Mouse (Mus musculus) hindbrain, embryonic 16.5 days (tissue): ENCODE data around the gene Zfp282. TPM values are rescaled to one million over a fixed set of nuclear protein-coding genes. Genes with fewer than 3 reads are reported as not detected.

Experiments used
- ATAC-seq: fragments of 200-750 bp; cut with Nextera tagmentation; 2 replicates; pipeline ENCODE4 v1.8.0; 2017; ENCODE audit warnings: moderate TSS enrichment, moderate library complexity
- H3K27ac ChIP-seq: fragments of 300-500 bp; sonication (generic); 2 replicates; pipeline ENCODE4 v1.5.1; 2014; ENCODE audit warnings: low read depth, mild to moderate bottlenecking, control low read depth, low read length, moderate library complexity
- H3K27me3 ChIP-seq: fragments of 300-500 bp; sonication (generic); replicated peaks from 2 replicates; pipeline ENCODE4 v1.6.1; 2014; ENCODE audit warnings: low read length; ENCODE audit not compliant: control insufficient read depth, insufficient read depth
- H3K36me3 ChIP-seq: fragments of 300-500 bp; sonication (generic); 2 replicates; pipeline ENCODE4 v1.6.1; 2014; ENCODE audit warnings: mild to moderate bottlenecking, low read length, moderate library complexity, mixed read lengths; ENCODE audit not compliant: control insufficient read depth, insufficient read depth
- H3K4me1 ChIP-seq: fragments of 300-500 bp; sonication (generic); 2 replicates; pipeline ENCODE4 v1.6.1; 2014; ENCODE audit warnings: low read depth, low read length; ENCODE audit not compliant: control insufficient read depth, insufficient read depth
- H3K4me2 ChIP-seq: fragments of 300-500 bp; sonication (generic); 2 replicates; pipeline ENCODE4 v1.6.1; 2014; ENCODE audit warnings: mild to moderate bottlenecking, low read length, control low read depth, moderate library complexity
- H3K4me3 ChIP-seq: fragments of 300-500 bp; sonication (generic); 2 replicates; pipeline ENCODE4 v1.5.1; 2014; ENCODE audit warnings: mild to moderate bottlenecking, low read length, control low read depth, moderate library complexity
- H3K9ac ChIP-seq: fragments of 300-500 bp; sonication (generic); 2 replicates; pipeline ENCODE4 v1.6.1; 2014; ENCODE audit warnings: low read depth, mild to moderate bottlenecking, control low read depth, low read length, moderate library complexity
- H3K9me3 ChIP-seq: fragments of 300-500 bp; sonication (generic); 2 replicates; pipeline ENCODE4 v1.6.1; 2014; ENCODE audit warnings: mild to moderate bottlenecking, low read length, moderate library complexity; ENCODE audit not compliant: control insufficient read depth
- WGBS: fragments of 180-500 bp; shearing (Covaris S2); extraction: QIAGEN DNeasy Blood & Tissue Kit; methylation state at CpG from one replicate; pipeline ENCODE4 v1.1.7; 2014; 5-methylcytosine and 5-hydroxymethylcytosine counted together
- polyA plus RNA-seq: library from polyadenylated mRNA; unstranded; fragments of >200 nt; fragmentation: Nextera tagmentation; extraction: Ambion mirVana; gene quantifications from 2 replicates; pipeline ENCODE4 v1.2.1, GENCODE M21; 2015

The Zfp282 gene
- polyA plus RNA-seq, 1 experiment from 2014 or later, result 20.9 TPM

DNA sequence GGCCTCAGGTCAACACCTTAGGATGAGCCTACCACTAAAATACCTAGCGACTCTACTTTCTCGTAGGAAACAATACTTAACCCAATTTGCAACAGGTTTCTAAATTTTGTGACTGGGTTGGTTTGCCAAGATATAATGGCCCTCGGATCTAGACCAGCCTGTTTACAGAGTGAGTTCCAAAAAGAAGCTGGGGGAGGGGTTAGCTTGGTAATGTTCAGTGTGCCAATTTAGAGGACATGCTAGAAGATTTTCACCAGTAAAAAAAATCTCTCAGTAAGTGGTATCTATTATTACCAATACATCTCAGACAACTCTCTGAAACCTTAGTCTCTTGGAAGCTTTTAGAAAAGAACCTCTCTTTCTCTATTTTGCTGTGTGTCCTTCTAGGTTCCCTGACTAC is 66.7 kb downstream of the Zfp282 start:
- Histone ChIP-seq H3K27ac (no peak overlapping the region), H3K4me1 (peaks cover 6% of the 10 kb centered on the region), H3K4me3 (no peak overlapping the region; the same call in 1 of the 2 replicates), H3K9ac (no peak overlapping the region), H3K27me3 (no peaks in the 10 kb centered on the region), H3K9me3 (no peaks in the 10 kb centered on the region), H3K36me3 (no peaks in the 10 kb centered on the region), H3K4me2 (peak overlapping the region; percentile 82)
- ATAC-seq, result no peak
- WGBS, result 80% methylated on average over 3 of the region's 3 CpGs

DNA sequence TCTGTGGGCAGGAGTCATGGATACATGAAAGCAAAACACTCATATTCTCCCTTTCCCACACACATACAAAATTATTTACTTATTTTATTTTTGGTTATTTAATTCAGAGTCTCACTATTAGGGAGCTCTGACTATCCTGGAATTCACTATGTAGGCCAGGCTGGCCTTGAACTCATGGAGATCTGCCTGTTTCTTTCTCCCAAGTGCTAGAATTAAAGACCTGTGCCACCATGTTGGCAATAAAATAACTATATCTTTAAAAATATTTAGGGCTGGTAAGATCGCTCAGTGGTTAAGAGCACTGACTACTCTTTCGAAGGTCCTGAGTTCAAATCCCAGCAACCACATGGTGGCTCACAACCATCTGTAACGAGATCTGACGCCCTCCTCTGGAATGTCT is 70.4 kb downstream of the Zfp282 start:
- H3K4me2 ChIP-seq, result no peak overlapping the region
- H3K4me3 ChIP-seq, result no peak overlapping the region
- no peaks in the 10 kb centered on the region for H3K9me3 ChIP-seq
- no peaks in the 10 kb centered on the region for H3K27me3 ChIP-seq
- WGBS, result 90% methylated on average over 4 of the region's 4 CpGs
- no peak overlapping the region for H3K27ac ChIP-seq
- H3K36me3 ChIP-seq, result no peaks in the 10 kb centered on the region
- H3K9ac ChIP-seq, result no peak overlapping the region
- H3K4me1 ChIP-seq, result peaks cover 6% of the 10 kb centered on the region
- ATAC-seq, result no peak

DNA sequence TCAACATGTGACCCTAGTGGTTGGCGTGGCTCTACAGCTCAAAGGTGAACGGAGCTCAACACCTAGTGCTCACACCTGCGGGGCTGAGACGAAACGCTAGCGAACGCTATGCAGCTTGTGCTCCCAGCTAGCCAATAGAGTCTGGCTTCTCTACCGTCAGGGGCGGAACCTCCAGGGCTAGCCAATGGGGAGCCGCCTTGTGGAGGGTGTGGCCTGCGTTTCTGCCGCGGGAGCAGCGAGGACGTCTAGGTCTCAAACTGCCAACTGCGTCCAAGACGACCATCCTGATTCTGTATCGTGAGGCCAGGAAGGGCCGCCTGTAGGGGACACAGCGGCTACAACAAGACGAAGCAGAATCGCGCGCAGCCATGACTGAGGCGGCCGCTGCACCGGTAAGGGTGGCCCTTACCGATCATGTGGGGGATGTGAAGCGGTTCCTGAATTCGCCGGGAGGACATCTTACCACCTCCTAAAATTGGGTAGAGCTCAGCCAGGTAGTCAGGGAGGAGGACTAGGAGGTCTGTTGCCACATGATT is 76.3 kb downstream of the Zfp282 start, which contains the start of gene Zfp956:
TSS of gene Zfp956 (plus strand) at position 200 of the 536 bp plus-strand sequence.
- no peaks in the 10 kb centered on the region for H3K27me3 ChIP-seq
- peak; percentile 100 for ATAC-seq
- H3K4me1 ChIP-seq, result peaks cover 16% of the 10 kb centered on the region
- no peaks in the 10 kb centered on the region for H3K9me3 ChIP-seq
- H3K4me2 ChIP-seq, result peak within 1 kb of the TSS; percentile 64
- peak within 1 kb of the TSS; percentile 56 for H3K4me3 ChIP-seq
- 0% methylated on average over 31 of the region's 31 CpGs for WGBS
- H3K9ac ChIP-seq, result peak within 1 kb of the TSS; percentile 86
- H3K27ac ChIP-seq, result peak within 1 kb of the TSS; percentile 79
- H3K36me3 ChIP-seq, result peaks cover 13% of the 10 kb centered on the region; the same call in 1 of the 2 replicates

DNA sequence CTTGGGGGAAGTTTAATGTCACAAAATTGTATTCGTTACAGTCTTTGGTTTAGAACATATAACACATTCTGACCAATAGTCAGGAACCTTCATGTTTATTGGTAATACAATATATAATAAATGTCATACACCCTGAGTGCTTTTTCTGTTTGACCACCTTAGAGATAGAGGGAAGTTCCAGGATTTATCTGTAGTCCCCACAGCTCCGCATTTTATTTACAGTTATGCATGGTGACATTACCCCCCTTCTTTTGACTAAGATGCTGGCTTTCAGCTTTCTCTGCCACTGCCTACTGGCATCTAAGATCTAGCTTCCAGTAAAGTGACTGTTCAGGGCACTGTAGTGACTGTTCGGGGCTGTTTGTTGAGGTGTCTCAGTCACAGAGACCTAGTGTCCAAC is 77.4 kb downstream of the Zfp282 start:
- no peak overlapping the region for H3K9ac ChIP-seq
- peaks cover 16% of the 10 kb centered on the region for H3K4me1 ChIP-seq
- no peak for ATAC-seq
- 95% methylated on average over 3 of the region's 3 CpGs for WGBS
- H3K27me3 ChIP-seq, result no peaks in the 10 kb centered on the region
- peak overlapping the region; percentile 64 for H3K4me2 ChIP-seq
- H3K4me3 ChIP-seq, result peak overlapping the region; percentile 56
- H3K36me3 ChIP-seq, result peaks cover 14% of the 10 kb centered on the region; the same call in 1 of the 2 replicates
- no peaks in the 10 kb centered on the region for H3K9me3 ChIP-seq
- H3K27ac ChIP-seq, result no peak overlapping the region

DNA sequence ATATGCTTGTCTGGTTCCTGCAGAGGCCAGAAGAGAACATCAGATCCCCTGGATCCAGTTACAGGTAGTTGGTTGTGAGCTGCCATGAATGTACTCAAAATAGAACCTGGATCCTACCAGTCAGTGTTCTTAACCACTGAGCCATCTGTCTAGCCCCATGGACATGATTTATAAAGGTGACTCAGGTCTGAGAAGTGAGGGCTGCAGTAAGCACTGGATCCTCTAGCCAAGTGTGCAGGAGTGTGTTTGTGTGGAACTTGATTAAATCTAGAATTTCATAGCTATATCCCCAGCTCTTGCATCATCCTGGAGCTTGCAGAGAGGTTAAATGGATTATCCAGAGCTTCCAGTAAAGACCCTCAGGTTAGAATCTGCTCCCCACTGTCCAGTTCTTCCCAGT is 80.8 kb downstream of the Zfp282 start:
- Histone ChIP-seq H3K4me2 (no peak overlapping the region), H3K4me1 (peaks cover 16% of the 10 kb centered on the region), H3K9ac (no peak overlapping the region), H3K27ac (no peak overlapping the region), H3K4me3 (no peak overlapping the region), H3K9me3 (no peaks in the 10 kb centered on the region), H3K27me3 (no peaks in the 10 kb centered on the region), H3K36me3 (peaks cover 21% of the 10 kb centered on the region)
- no peak for ATAC-seq

Other genes starting within 250 kb of the Zfp282 start
- gene Pdia4, start 63.8 kb upstream of the Zfp282 start, polyA plus RNA-seq, result 142 and 168 TPM in 2 replicates
- gene Zfp786, start 46.3 kb upstream of the Zfp282 start, polyA plus RNA-seq, result 13.9 and 15.7 TPM in 2 replicates
- 16.5 and 16.8 TPM in 2 replicates for gene Zfp398, start 41.5 kb upstream of the Zfp282 start, polyA plus RNA-seq
- gene Zfp212, start 43.3 kb downstream of the Zfp282 start, polyA plus RNA-seq, result 13.9 and 15.3 TPM in 2 replicates
- gene Zfp956, start 76.2 kb downstream of the Zfp282 start, polyA plus RNA-seq, result 24.1 and 25.5 TPM in 2 replicates
- 11.1 and 12.1 TPM in 2 replicates for gene Zfp777, start 171.7 kb downstream of the Zfp282 start, polyA plus RNA-seq
- gene Zfp746, start 209.4 kb downstream of the Zfp282 start, polyA plus RNA-seq, result 6.8 and 16.2 TPM in 2 replicates